Mouse (Mus musculus): ENCODE results near the gene Pank4. TPM values are rescaled to one million over a fixed set of nuclear protein-coding genes. Genes with fewer than 3 reads are reported as not detected.

Gene Pank4
- total and polyA plus RNA-seq, 3 experiments: 22.4 to 34.7 (median 27.6) TPM

GRCm38 (mm10) chr4:155024170-155025010 is 60.5 kb downstream of the Pank4 start:
- peaks cover 89% of the 10 kb centered on the region for H3K27me3 ChIP-seq (replicated peaks)
- no peaks in the 10 kb centered on the region for H3K79me2 ChIP-seq (replicated peaks; ENCODE audit: control insufficient read depth, extremely low read depth, insufficient read depth, poor library complexity, severe bottlenecking)
- H3K4me1 ChIP-seq (ENCODE audit: control insufficient read depth in 1 of 2, insufficient read depth in 2 of 2): 0 out of 4 replicates have a peak, but pooled peaks cover 0 to 3% of the 10 kb centered on the region in 2 experiments
- DNase-seq (ENCODE audit: extremely low read depth): no peak
- no peak overlapping the region for H3K4me3 ChIP-seq (replicated peaks in 1 of 3; ENCODE audit: low read depth in 2 of 3, low read length in 2 of 3, poor library complexity in 1 of 3)
- H3K36me3 ChIP-seq (replicated peaks in 1 of 2; ENCODE audit: control insufficient read depth in 1 of 2, insufficient read depth in 1 of 2, low read length in 1 of 2): no peaks in the 10 kb centered on the region
- H3K9ac ChIP-seq (ENCODE audit: insufficient read depth, low read depth): no peak overlapping the region
- peaks cover 25% of the 10 kb centered on the region for H3K9me3 ChIP-seq (replicated peaks; ENCODE audit: low read length)
- TF ChIP-seq CHD1 (IDR thresholded peaks at IDR 0.05; ENCODE audit: low read depth, low read length) (no peak), ELF1 (IDR thresholded peaks at IDR 0.05; ENCODE audit: low read depth, low read length) (no peak), JUN (IDR thresholded peaks at IDR 0.05; ENCODE audit: insufficient read depth, low read depth, low read length) (no peak), PAX5 (IDR thresholded peaks at IDR 0.05; ENCODE audit: low read length) (no peak), ZNF384 (IDR thresholded peaks at IDR 0.05; ENCODE audit: low read depth, low read length) (no peak), MYC (IDR thresholded peaks at IDR 0.05; ENCODE audit: low read depth, low read length) (no peak), KAT2A (IDR thresholded peaks at IDR 0.05; ENCODE audit: insufficient replicate concordance, low read length) (no peak), ZMIZ1 (IDR thresholded peaks at IDR 0.05; ENCODE audit: low read depth, low read length) (no peak), UBTF (IDR thresholded peaks at IDR 0.05; ENCODE audit: low read depth, low read length) (no peak), USF1 (IDR thresholded peaks at IDR 0.05; ENCODE audit: low read depth, low read length) (no peak), MAX (IDR thresholded peaks at IDR 0.05; ENCODE audit: low read length) (no peak), IRF4 (IDR thresholded peaks at IDR 0.05; ENCODE audit: low read depth, low read length) (no peak), NRF1 (IDR thresholded peaks at IDR 0.05; ENCODE audit: low read depth, low read length) (no peak), E2F4 (IDR thresholded peaks at IDR 0.05; ENCODE audit: insufficient replicate concordance, low read depth, low read length) (no peak)
- no peak overlapping the region for H3K4me2 ChIP-seq (ENCODE audit: insufficient read depth, low read depth, poor library complexity, severe bottlenecking)
- dilution Hi-C loops (cut with MboI; ENCODE audit: extremely low pct_ligation_motif_present, extremely low pct_unique_long_range_greater_than_20kb, low sequenced_read_pairs): loop anchor here (25.0 kb wide), 1 partner anchor 137 kb away; the partner anchor contains the start of gene Fam213b
- in situ Hi-C loops (cut with MboI; ENCODE audit: low pct_ligation_motif_present, low pct_unique_long_range_greater_than_20kb, low sequenced_read_pairs): no loop called here
- no peak overlapping the region for H3K27ac ChIP-seq (ENCODE audit: insufficient read depth, low read depth)

Other genes with a start within 250 kb of the Pank4 start
- not detected in 2 replicates for gene Ttc34, start 126.7 kb upstream of the Pank4 start, total RNA-seq (2012; rRNA removed)
- not detected in 2 replicates for gene Ttc34, start 126.7 kb upstream of the Pank4 start, total RNA-seq (2014; rRNA removed)
- gene Ttc34, start 126.7 kb upstream of the Pank4 start, polyA plus RNA-seq (2012; ENCODE audit: insufficient read length, low read depth): not detected in 2 replicates
- 2.0 and 3.9 TPM in 2 replicates for gene Mmel1, start 94.5 kb upstream of the Pank4 start, total RNA-seq (2012; rRNA removed)
- 2.0 and 2.2 TPM in 2 replicates for gene Mmel1, start 94.5 kb upstream of the Pank4 start, total RNA-seq (2014; rRNA removed)
- 0.70 and 0.71 TPM in 2 replicates for gene Mmel1, start 94.5 kb upstream of the Pank4 start, polyA plus RNA-seq (2012; ENCODE audit: insufficient read length, low read depth)
- 28.3 and 49.8 TPM in 2 replicates for gene Fam213b, start 65.0 kb upstream of the Pank4 start, total RNA-seq (2012; rRNA removed)
- 6.1 and 7.5 TPM in 2 replicates for gene Fam213b, start 65.0 kb upstream of the Pank4 start, total RNA-seq (2014; rRNA removed)
- 5.5 and 7.0 TPM in 2 replicates for gene Fam213b, start 65.0 kb upstream of the Pank4 start, polyA plus RNA-seq (2012; ENCODE audit: insufficient read length, low read depth)
- gene Tnfrsf14, start 35.6 kb upstream of the Pank4 start, total RNA-seq (2012; rRNA removed): 68.3 and 109 TPM in 2 replicates
- 21.0 and 25.9 TPM in 2 replicates for gene Tnfrsf14, start 35.6 kb upstream of the Pank4 start, total RNA-seq (2014; rRNA removed)
- gene Tnfrsf14, start 35.6 kb upstream of the Pank4 start, polyA plus RNA-seq (2012; ENCODE audit: insufficient read length, low read depth): 19.8 and 20.0 TPM in 2 replicates
- 6.2 and 6.8 TPM in 2 replicates for gene Hes5, start 3.2 kb upstream of the Pank4 start, total RNA-seq (2012; rRNA removed)
- 2.1 and 2.7 TPM in 2 replicates for gene Hes5, start 3.2 kb upstream of the Pank4 start, total RNA-seq (2014; rRNA removed)
- 1.5 and 1.7 TPM in 2 replicates for gene Hes5, start 3.2 kb upstream of the Pank4 start, polyA plus RNA-seq (2012; ENCODE audit: insufficient read length, low read depth)
- gene Plch2, start 92.7 kb downstream of the Pank4 start, total RNA-seq (2012; rRNA removed): 0.38 and 0.47 TPM in 2 replicates
- gene Plch2, start 92.7 kb downstream of the Pank4 start, total RNA-seq (2014; rRNA removed): 0.04 and 0.09 TPM in 2 replicates
- gene Plch2, start 92.7 kb downstream of the Pank4 start, polyA plus RNA-seq (2012; ENCODE audit: insufficient read length, low read depth): 0.16 and 0.17 TPM in 2 replicates
- 15.7 and 21.9 TPM in 2 replicates for gene Pex10, start 102.9 kb downstream of the Pank4 start, total RNA-seq (2012; rRNA removed)
- 9.2 and 10.2 TPM in 2 replicates for gene Pex10, start 102.9 kb downstream of the Pank4 start, total RNA-seq (2014; rRNA removed)
- gene Pex10, start 102.9 kb downstream of the Pank4 start, polyA plus RNA-seq (2012; ENCODE audit: insufficient read length, low read depth): 14.2 and 15.6 TPM in 2 replicates
- 126 and 138 TPM in 2 replicates for gene Rer1, start 122.3 kb downstream of the Pank4 start, total RNA-seq (2012; rRNA removed)
- 221 and 232 TPM in 2 replicates for gene Rer1, start 122.3 kb downstream of the Pank4 start, total RNA-seq (2014; rRNA removed)
- gene Rer1, start 122.3 kb downstream of the Pank4 start, polyA plus RNA-seq (2012; ENCODE audit: insufficient read length, low read depth): 123 and 135 TPM in 2 replicates
- 7.1 and 8.7 TPM in 2 replicates for gene Morn1, start 122.5 kb downstream of the Pank4 start, total RNA-seq (2012; rRNA removed)
- 4.0 and 4.2 TPM in 2 replicates for gene Morn1, start 122.5 kb downstream of the Pank4 start, total RNA-seq (2014; rRNA removed)
- 3.8 and 6.3 TPM in 2 replicates for gene Morn1, start 122.5 kb downstream of the Pank4 start, polyA plus RNA-seq (2012; ENCODE audit: insufficient read length, low read depth)